ENCODE assay signal across 15 mouse cellular contexts in the genomic region with DNA sequence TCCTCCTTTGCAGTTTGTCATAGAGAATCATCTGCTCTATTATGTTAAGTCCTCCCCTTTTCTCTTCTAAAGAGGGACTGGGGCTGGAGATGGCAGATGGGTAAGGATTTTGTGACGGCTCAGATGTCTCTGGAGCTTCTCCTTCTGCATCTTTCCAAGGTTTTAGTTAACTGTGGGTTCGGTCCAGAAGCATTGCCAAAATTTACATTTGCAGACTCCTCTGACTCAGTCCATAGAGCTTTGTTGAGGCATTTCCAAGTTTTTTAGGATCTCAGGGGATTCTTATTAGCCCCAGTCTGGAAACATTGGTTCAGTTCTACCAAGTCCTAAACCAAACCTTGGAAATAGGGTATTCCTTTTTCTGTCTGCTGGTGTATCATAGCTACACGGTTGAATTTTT. TPM values are rescaled to one million over a fixed set of nuclear protein-coding genes. Genes with fewer than 3 reads are reported as not detected.
A peak's percentile ranks its signal among the peaks of the same experiment; 100 is the strongest.
DNase-seq lines count a peak whose midpoint lies in the region; ATAC-seq and TF ChIP-seq lines count a peak whose summit lies in the region.
"Had no signal": no experiment of that assay in that cellular context is flagged by ENCODE, and none has a peak within 500 bp of the region (broad histone marks: within the 10 kb centered on the region; RNA-seq: fewer than 3 reads in every experiment).

No protein-coding gene starts in this region.

- no peak for TF ChIP-seq CTCF in E14TG2a.4 (conservative IDR thresholded peaks at IDR 0.05; ENCODE audit: low read length)
- TF ChIP-seq CTCF in embryonic fibroblast, embryonic 13.5 days (IDR thresholded peaks at IDR 0.05; ENCODE audit: borderline replicate concordance, insufficient read depth, low read length), result no peak

- H3K27ac ChIP-seq in embryonic facial prominence, embryonic 14.5 days (replicated peaks; ENCODE audit: low read depth, low read length), result no peak overlapping the region
- H3K27ac ChIP-seq in embryonic facial prominence, embryonic 10.5 days (replicated peaks), result no peak overlapping the region
- H3K27ac ChIP-seq in heart, embryonic 13.5 days (replicated peaks), result no peak overlapping the region
- H3K27ac ChIP-seq in embryonic fibroblast, embryonic 13.5 days (ENCODE audit: insufficient read depth, low read length), result peak overlapping the region; percentile 66
- H3K27ac ChIP-seq in forebrain, embryonic 11.5 days (ENCODE audit: low read depth, low read length), result no peak overlapping the region
- H3K27ac ChIP-seq: embryonic facial prominence, embryonic 12.5 days; forebrain, embryonic 12.5 days; hindbrain, embryonic 13.5 days; limb, embryonic 13.5 days; midbrain, embryonic 13.5 days had no signal

- no peak overlapping the region for H3K4me3 ChIP-seq in embryonic facial prominence, embryonic 14.5 days (ENCODE audit: low read depth, low read length)
- H3K4me3 ChIP-seq in embryonic facial prominence, embryonic 10.5 days, result no peak overlapping the region
- H3K4me3 ChIP-seq in heart, embryonic 13.5 days, result 0 out of 2 replicates have a peak overlapping the region, but pooled peaks have one; percentile 97
- H3K4me3 ChIP-seq in E14TG2a.4 (replicated peaks; ENCODE audit: low read length), result peak overlapping the region; percentile 52; the same call in 1 of the 2 replicates
- no peak overlapping the region for H3K4me3 ChIP-seq in embryonic fibroblast, embryonic 13.5 days (ENCODE audit: insufficient read depth, low read length)
- H3K4me3 ChIP-seq in forebrain, embryonic 11.5 days (ENCODE audit: low read depth, low read length), result no peak overlapping the region
- H3K4me3 ChIP-seq: limb, embryonic 13.5 days; midbrain, embryonic 13.5 days had no signal

- no peaks in the 10 kb centered on the region for H3K27me3 ChIP-seq in embryonic facial prominence, embryonic 14.5 days (replicated peaks; ENCODE audit: control insufficient read depth, insufficient read depth, low read length)
- no peaks in the 10 kb centered on the region for H3K27me3 ChIP-seq in embryonic facial prominence, embryonic 10.5 days (replicated peaks; ENCODE audit: low read depth, poor library complexity, severe bottlenecking)
- H3K27me3 ChIP-seq in heart, embryonic 13.5 days (replicated peaks), result no peaks in the 10 kb centered on the region; the same call in 1 of the 2 replicates
- H3K27me3 ChIP-seq in E14TG2a.4 (ENCODE audit: insufficient read depth, low read length), result peaks cover 8% of the 10 kb centered on the region; the same call in 1 of the 2 replicates
- no peaks in the 10 kb centered on the region for H3K27me3 ChIP-seq in forebrain, embryonic 11.5 days (ENCODE audit: control insufficient read depth, insufficient read depth, low read length)
- H3K27me3 ChIP-seq: heart, embryonic 15.5 days; hindbrain, embryonic 13.5 days; midbrain, embryonic 13.5 days had no signal

- intact Hi-C loops in heart, postnatal 25 days (cut with DNase I), result loop anchor here (1.0 to 5.0 kb wide), 2 partner anchors 46 to 167 kb away; no protein-coding TSS in a partner anchor

- TF ChIP-seq POLR2A in embryonic fibroblast, embryonic 13.5 days (IDR thresholded peaks at IDR 0.05; ENCODE audit: low read depth, low read length), result no peak

- no peaks in the 10 kb centered on the region for H3K36me3 ChIP-seq in embryonic facial prominence, embryonic 14.5 days (ENCODE audit: control insufficient read depth, insufficient read depth, low read length)
- no peaks in the 10 kb centered on the region for H3K36me3 ChIP-seq in embryonic facial prominence, embryonic 10.5 days (replicated peaks)
- H3K36me3 ChIP-seq in heart, embryonic 13.5 days, result no peaks in the 10 kb centered on the region
- peaks cover 17% of the 10 kb centered on the region for H3K36me3 ChIP-seq in E14TG2a.4 (ENCODE audit: insufficient read depth, low read length)
- H3K36me3 ChIP-seq in forebrain, embryonic 11.5 days (ENCODE audit: control insufficient read depth, insufficient read depth, low read length), result no peaks in the 10 kb centered on the region
- H3K36me3 ChIP-seq: embryonic facial prominence, embryonic 12.5 days; forebrain, embryonic 12.5 days; heart, embryonic 15.5 days; hindbrain, embryonic 13.5 days; limb, embryonic 13.5 days; midbrain, embryonic 13.5 days had no signal

- no peak overlapping the region for H3K9ac ChIP-seq in embryonic facial prominence, embryonic 14.5 days (ENCODE audit: low read depth, low read length)
- no peak overlapping the region for H3K9ac ChIP-seq in heart, embryonic 13.5 days
- no peak overlapping the region for H3K9ac ChIP-seq in forebrain, embryonic 11.5 days (ENCODE audit: low read length)
- H3K9ac ChIP-seq: embryonic facial prominence, embryonic 12.5 days; hindbrain, embryonic 13.5 days; limb, embryonic 13.5 days; midbrain, embryonic 13.5 days had no signal

- H3K9me3 ChIP-seq in embryonic facial prominence, embryonic 14.5 days (ENCODE audit: control insufficient read depth, low read length), result no peaks in the 10 kb centered on the region
- no peaks in the 10 kb centered on the region for H3K9me3 ChIP-seq in embryonic facial prominence, embryonic 10.5 days
- H3K9me3 ChIP-seq in heart, embryonic 13.5 days, result no peaks in the 10 kb centered on the region
- H3K9me3 ChIP-seq in E14TG2a.4 (ENCODE audit: low read length), result no peaks in the 10 kb centered on the region
- H3K9me3 ChIP-seq in forebrain, embryonic 11.5 days (ENCODE audit: control insufficient read depth, low read length), result no peaks in the 10 kb centered on the region
- H3K9me3 ChIP-seq: embryonic facial prominence, embryonic 12.5 days; forebrain, embryonic 12.5 days; heart, embryonic 15.5 days; hindbrain, embryonic 13.5 days; limb, embryonic 13.5 days; midbrain, embryonic 13.5 days had no signal

- H3K4me1 ChIP-seq in embryonic facial prominence, embryonic 14.5 days (ENCODE audit: control insufficient read depth, insufficient read depth, low read length), result peaks cover 26% of the 10 kb centered on the region
- H3K4me1 ChIP-seq in embryonic facial prominence, embryonic 10.5 days, result peaks cover 39% of the 10 kb centered on the region
- peaks cover 60% of the 10 kb centered on the region for H3K4me1 ChIP-seq in heart, embryonic 13.5 days
- H3K4me1 ChIP-seq in E14TG2a.4 (replicated peaks; ENCODE audit: low read depth, low read length), result peaks cover 50% of the 10 kb centered on the region
- peaks cover 10% of the 10 kb centered on the region for H3K4me1 ChIP-seq in embryonic fibroblast, embryonic 13.5 days (ENCODE audit: control insufficient read depth, insufficient read depth, low read length)
- H3K4me1 ChIP-seq in forebrain, embryonic 11.5 days (replicated peaks; ENCODE audit: control insufficient read depth, insufficient read depth, low read length), result peaks cover 14% of the 10 kb centered on the region

- DNase-seq in embryonic facial prominence, embryonic 14.5 days (ENCODE audit: low spot score), result no peak
- DNase-seq in embryonic facial prominence, embryonic 10.5 days (ENCODE audit: low spot score), result no peak
- no peak for DNase-seq in heart, postnatal 25 days (ENCODE audit: low spot score)
- no peak for DNase-seq in right cerebral cortex, adult 18-20 months
- DNase-seq in forebrain, embryonic 11.5 days (ENCODE audit: low spot score), result no peak
- DNase-seq: layer of hippocampus, adult 9-11 months had no signal

- peak overlapping the region; percentile 56; the same call in 1 of the 2 replicates for H3K4me2 ChIP-seq in embryonic facial prominence, embryonic 14.5 days (ENCODE audit: low read depth, low read length)
- peak overlapping the region; percentile 80; the same call in 1 of the 2 replicates for H3K4me2 ChIP-seq in heart, embryonic 13.5 days
- H3K4me2 ChIP-seq in forebrain, embryonic 11.5 days (ENCODE audit: low read depth, low read length, severe bottlenecking), result no peak overlapping the region

- WGBS in embryonic facial prominence, embryonic 14.5 days, result 46% methylated on average over 3 of the region's 3 CpGs
- WGBS in embryonic facial prominence, embryonic 10.5 days, result 65% methylated on average over 3 of the region's 3 CpGs
- WGBS in heart, embryonic 13.5 days, result 63% methylated on average over 3 of the region's 3 CpGs
- WGBS in forebrain, embryonic 11.5 days, result 81% methylated on average over 3 of the region's 3 CpGs

- ATAC-seq in embryonic facial prominence, embryonic 14.5 days (ENCODE audit: low read depth), result no peak
- ATAC-seq in heart, embryonic 13.5 days (ENCODE audit: extremely low read depth, insufficient number of reproducible peaks, low FRiP score, low TSS enrichment), result no peak
- ATAC-seq in forebrain, embryonic 11.5 days (replicated peaks; ENCODE audit: low FRiP score), result no peak

RNA-seq across cellular contexts. Expression of a gene that starts 1.5 kb away (rescaled TPM):
- 33.8 and 34.7 TPM in 2 replicates for polyA plus RNA-seq in embryonic facial prominence, embryonic 14.5 days (2014; fragmentation: Nextera tagmentation; extraction: Ambion mirVana)
- 61.4 and 71.0 TPM in 2 replicates for polyA plus RNA-seq in embryonic facial prominence, embryonic 10.5 days (2016; fragmentation: Nextera tagmentation; extraction: Ambion mirVana)
- 55.2 and 58.9 TPM in 2 replicates for polyA plus RNA-seq in heart, embryonic 13.5 days (2015; fragmentation: Nextera tagmentation; extraction: Ambion mirVana)
- total RNA-seq in heart, postnatal 25 days (2021), result 10 to 100 TPM; 13.7 to 14.1 TPM
- polyA plus RNA-seq in embryonic fibroblast, embryonic 13.5 days (2011; ENCODE audit: insufficient read length, low read depth, missing spikeins), result 24.0 and 25.5 TPM in 2 replicates
- 75.4 and 77.2 TPM in 2 replicates for polyA plus RNA-seq in forebrain, embryonic 11.5 days (2014; fragmentation: Nextera tagmentation; extraction: Ambion mirVana)

Comparison
In these comparisons a context has a peak if more than half of its experiments do, and no peak if none do; other contexts are left out.
1. H3K4me3 ChIP-seq: peak in heart, embryonic 13.5 days (single experiment) and E14TG2a.4 (single experiment); none in embryonic facial prominence, embryonic 14.5 days (single experiment), embryonic facial prominence, embryonic 10.5 days (single experiment), embryonic fibroblast, embryonic 13.5 days (single experiment) and forebrain, embryonic 11.5 days (single experiment).